In the genomic region with DNA sequence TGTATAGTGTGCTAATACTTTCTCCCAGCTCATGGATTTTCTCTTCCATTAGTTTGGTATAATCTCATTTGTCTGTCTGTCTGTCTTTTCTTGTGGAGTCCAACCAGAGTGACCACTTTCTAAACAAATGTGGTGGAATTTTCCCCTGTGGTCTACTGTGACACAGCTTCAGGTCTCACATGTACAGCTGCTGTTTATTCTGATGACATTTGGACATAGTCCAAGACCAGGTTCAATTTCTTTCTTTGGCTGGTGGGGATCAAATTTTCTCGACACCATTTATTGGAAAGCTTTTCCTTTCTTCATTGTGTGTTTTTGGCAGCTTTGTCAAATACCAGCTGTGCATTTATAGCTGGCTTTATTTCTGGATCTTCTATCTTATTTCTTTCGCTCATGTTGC, we compare ENCODE assay signal across 25 mouse cellular contexts.
"Had no signal": no experiment of that assay in that cellular context is flagged by ENCODE, and none has a peak within 500 bp of the region (broad histone marks: within the 10 kb centered on the region; RNA-seq: fewer than 3 reads in every experiment).

No protein-coding gene starts in this region.

- H3K4me1 ChIP-seq: heart, embryonic 10.5 days; heart, embryonic 12.5 days; hindbrain, embryonic 13.5 days; hindbrain, embryonic 15.5 days; kidney, embryonic 15.5 days; limb, embryonic 12.5 days; limb, embryonic 15.5 days; liver, embryonic 13.5 days; liver, embryonic 15.5 days had no signal

- H3K4me3 ChIP-seq: gastrocnemius, adult 2 months; heart, embryonic 10.5 days; heart, embryonic 12.5 days; hindbrain, embryonic 13.5 days; hindbrain, embryonic 15.5 days; kidney, embryonic 15.5 days; limb, embryonic 12.5 days; limb, embryonic 15.5 days; liver, embryonic 13.5 days; liver, embryonic 15.5 days had no signal

- H3K27ac ChIP-seq: gastrocnemius, adult 2 months; heart, embryonic 10.5 days; hindbrain, embryonic 13.5 days; hindbrain, embryonic 15.5 days; hindbrain, postnatal 0 days; kidney, embryonic 15.5 days; kidney, postnatal 0 days; limb, embryonic 12.5 days; limb, embryonic 15.5 days; liver, embryonic 13.5 days; liver, embryonic 15.5 days had no signal

- H3K36me3 ChIP-seq: heart, embryonic 10.5 days; heart, embryonic 12.5 days; hindbrain, embryonic 13.5 days; hindbrain, embryonic 15.5 days; kidney, embryonic 15.5 days; limb, embryonic 12.5 days; limb, embryonic 15.5 days; liver, embryonic 13.5 days; liver, embryonic 15.5 days had no signal

- H3K9ac ChIP-seq: heart, embryonic 12.5 days; hindbrain, embryonic 13.5 days; hindbrain, embryonic 15.5 days; kidney, embryonic 15.5 days; limb, embryonic 12.5 days; limb, embryonic 15.5 days; liver, embryonic 13.5 days; liver, embryonic 15.5 days had no signal

- H3K27me3 ChIP-seq: heart, embryonic 12.5 days; hindbrain, embryonic 13.5 days; hindbrain, embryonic 15.5 days; kidney, embryonic 15.5 days; limb, embryonic 12.5 days; liver, embryonic 13.5 days; liver, embryonic 15.5 days had no signal

- DNase-seq: gastrocnemius, adult 2 months; gastrocnemius, postnatal 10 days; gastrocnemius, postnatal 25 days; heart, adult 18-20 months; heart, postnatal 10 days; kidney, adult 11 months; kidney, adult 2 months; kidney, adult 9 months; kidney, postnatal 14 days; kidney, postnatal 36 days; layer of hippocampus, adult 9-11 months; layer of hippocampus, postnatal 36 days; left cerebral cortex, postnatal 4 days; liver, embryonic 13.5 days had no signal

- H3K4me2 ChIP-seq: heart, embryonic 12.5 days; hindbrain, embryonic 13.5 days; hindbrain, embryonic 15.5 days; kidney, embryonic 15.5 days; limb, embryonic 12.5 days; limb, embryonic 15.5 days; liver, embryonic 13.5 days; liver, embryonic 15.5 days had no signal

- H3K9me3 ChIP-seq: heart, embryonic 10.5 days; heart, embryonic 12.5 days; hindbrain, embryonic 13.5 days; hindbrain, embryonic 15.5 days; kidney, embryonic 15.5 days; limb, embryonic 12.5 days; limb, embryonic 15.5 days; liver, embryonic 13.5 days; liver, embryonic 15.5 days had no signal

- ATAC-seq: hindbrain, postnatal 0 days; intestine, embryonic 16.5 days had no signal
